Mouse (Mus musculus) kidney, postnatal 0 days (tissue): Measurements from ENCODE around the gene Ints13. TPM values are rescaled to one million over a fixed set of nuclear protein-coding genes. Genes with fewer than 3 reads are reported as not detected.

ENCODE experiments used
- ATAC-seq: fragments of 200-750 bp; cut with Nextera tagmentation; replicated peaks from 2 replicates; pipeline ENCODE4 v1.8.0; 2017; ENCODE audit warnings: low read depth, moderate number of reproducible peaks, moderate TSS enrichment, moderate library complexity; ENCODE audit not compliant: low FRiP score
- DNase-seq: peaks from one replicate; pipeline ENCODE4 v3.0.0-alpha.2; 2016; ENCODE audit warnings: low spot score
- H3K27ac ChIP-seq: fragments of 300-500 bp; sonication (generic); 2 replicates; pipeline ENCODE4 v1.5.1; 2014; ENCODE audit warnings: mild to moderate bottlenecking
- H3K27me3 ChIP-seq: fragments of 300-500 bp; sonication (generic); 2 replicates; pipeline ENCODE4 v1.6.1; 2014; ENCODE audit warnings: low read length, mixed read lengths; ENCODE audit not compliant: insufficient read depth
- H3K36me3 ChIP-seq: fragments of 300-500 bp; sonication (generic); 2 replicates; pipeline ENCODE4 v1.6.1; 2014; ENCODE audit warnings: low read length, mixed read lengths; ENCODE audit not compliant: insufficient read depth
- H3K4me1 ChIP-seq: fragments of 300-500 bp; sonication (generic); replicated peaks from 2 replicates; pipeline ENCODE4 v1.6.1; 2014; ENCODE audit warnings: antibody characterized with exemption, low read length, mixed read lengths; ENCODE audit not compliant: insufficient read depth
- H3K4me2 ChIP-seq: fragments of 300-500 bp; sonication (generic); 2 replicates; pipeline ENCODE4 v1.6.1; 2014; ENCODE audit warnings: mild to moderate bottlenecking, low read length, moderate library complexity, mixed read lengths
- H3K4me3 ChIP-seq: fragments of 300-500 bp; sonication (generic); replicated peaks from 2 replicates; pipeline ENCODE4 v1.5.1; 2014; ENCODE audit warnings: low read depth, low read length
- H3K9ac ChIP-seq: fragments of 300-500 bp; sonication (generic); 2 replicates; pipeline ENCODE4 v1.6.1; 2014; ENCODE audit warnings: low read depth, low read length
- H3K9me3 ChIP-seq: fragments of 300-500 bp; sonication (generic); replicated peaks from 2 replicates; pipeline ENCODE4 v1.6.1; 2016; ENCODE audit warnings: low read length, inconsistent platforms, mixed read lengths
- CTCF ChIP-seq: IDR thresholded peaks from 2 replicates; pipeline ENCODE4 v1.5.1; 2016; ENCODE audit warnings: antibody characterized with exemption, low read depth, mild to moderate bottlenecking, moderate library complexity
- WGBS: fragments of 180-500 bp; shearing (Covaris S2); extraction: QIAGEN DNeasy Blood & Tissue Kit; methylation state at CpG from one replicate; pipeline ENCODE4 v1.1.7; 2014; 5-methylcytosine and 5-hydroxymethylcytosine counted together
- polyA plus RNA-seq: library from polyadenylated mRNA; unstranded; fragments of >200 nt; fragmentation: Nextera tagmentation; extraction: Ambion mirVana; gene quantifications from 2 replicates; pipeline ENCODE4 v1.2.1, GENCODE M21; 2015

Ints13 gene
- polyA plus RNA-seq, 1 experiment from 2014 or later, result 49.4 TPM

GRCm38 (mm10) chr6:146535501-146535900 is 42.1 kb downstream of the Ints13 start:
- Histone ChIP-seq H3K27ac (no peak overlapping the region), H3K4me3 (no peak overlapping the region), H3K9ac (no peak overlapping the region), H3K4me2 (no peak overlapping the region), H3K9me3 (no peaks in the 10 kb centered on the region), H3K27me3 (no peaks in the 10 kb centered on the region), H3K36me3 (no peaks in the 10 kb centered on the region), H3K4me1 (no peaks in the 10 kb centered on the region)
- ATAC-seq (no peak), DNase-seq (no peak)
- no peak for TF ChIP-seq CTCF
- WGBS, result 93% methylated on average over 5 of the region's 5 CpGs

GRCm38 (mm10) chr6:146533146-146533545 is 44.5 kb downstream of the Ints13 start:
- ATAC-seq, result no peak
- WGBS, result 73% methylated on average over 4 of the region's 4 CpGs

GRCm38 (mm10) chr6:146530769-146531168 is 46.9 kb downstream of the Ints13 start:
- no peak overlapping the region for H3K4me3 ChIP-seq
- ATAC-seq (peak; percentile 84), DNase-seq (peak; percentile 93)
- H3K36me3 ChIP-seq, result no peaks in the 10 kb centered on the region
- H3K27me3 ChIP-seq, result no peaks in the 10 kb centered on the region
- H3K9ac ChIP-seq, result no peak overlapping the region
- no peak overlapping the region for H3K4me2 ChIP-seq
- peak overlapping the region; percentile 54; the same call in 1 of the 2 replicates for H3K27ac ChIP-seq
- no peaks in the 10 kb centered on the region for H3K4me1 ChIP-seq
- WGBS, result 16% methylated on average over 5 of the region's 5 CpGs
- TF ChIP-seq CTCF, result no peak
- H3K9me3 ChIP-seq, result no peaks in the 10 kb centered on the region

More at GRCm38 (mm10) chr6:146533146-146533545, 44.5 kb downstream of the Ints13 start:
- Histone ChIP-seq H3K4me3 (no peak overlapping the region), H3K27me3 (no peaks in the 10 kb centered on the region), H3K4me2 (no peak overlapping the region), H3K9me3 (no peaks in the 10 kb centered on the region), H3K9ac (no peak overlapping the region), H3K27ac (no peak overlapping the region), H3K36me3 (no peaks in the 10 kb centered on the region), H3K4me1 (no peaks in the 10 kb centered on the region)
- DNase-seq, result no peak
- no peak for TF ChIP-seq CTCF

- H3K27ac ChIP-seq, result no peak overlapping the region
Measured at GRCm38 (mm10) chr6:146530363-146530762, 47.3 kb downstream of the Ints13 start.

GRCm38 (mm10) chr6:146527537-146527936 is 50.1 kb downstream of the Ints13 start:
- Histone ChIP-seq H3K27me3 (no peaks in the 10 kb centered on the region), H3K27ac (no peak overlapping the region), H3K4me2 (no peak overlapping the region), H3K36me3 (no peaks in the 10 kb centered on the region), H3K4me1 (no peaks in the 10 kb centered on the region), H3K4me3 (no peak overlapping the region), H3K9me3 (no peaks in the 10 kb centered on the region), H3K9ac (no peak overlapping the region)
- peak; percentile 27 for DNase-seq
- ATAC-seq, result no peak
- 55% methylated on average over 2 of the region's 2 CpGs for WGBS
- no peak for TF ChIP-seq CTCF

More at GRCm38 (mm10) chr6:146530363-146530762, 47.3 kb downstream of the Ints13 start:
- Histone ChIP-seq H3K9ac (no peak overlapping the region), H3K4me1 (no peaks in the 10 kb centered on the region), H3K36me3 (no peaks in the 10 kb centered on the region), H3K9me3 (no peaks in the 10 kb centered on the region), H3K27me3 (no peaks in the 10 kb centered on the region), H3K4me3 (no peak overlapping the region), H3K4me2 (no peak overlapping the region)
- 29% methylated on average over 7 of the region's 7 CpGs for WGBS
- TF ChIP-seq CTCF, result no peak
- DNase-seq (no peak), ATAC-seq (peak; percentile 59; the same call in 1 of the 2 replicates)

GRCm38 (mm10) chr6:146525500-146525899 is 52.1 kb downstream of the Ints13 start:
- H3K27me3 ChIP-seq, result no peaks in the 10 kb centered on the region
- H3K4me2 ChIP-seq, result no peak overlapping the region
- DNase-seq (no peak), ATAC-seq (no peak)
- H3K36me3 ChIP-seq, result no peaks in the 10 kb centered on the region
- H3K4me3 ChIP-seq, result no peak overlapping the region
- no peaks in the 10 kb centered on the region for H3K4me1 ChIP-seq
- no peak overlapping the region for H3K9ac ChIP-seq
- 73% methylated on average over 2 of the region's 2 CpGs for WGBS
- no peaks in the 10 kb centered on the region for H3K9me3 ChIP-seq
- no peak for TF ChIP-seq CTCF
- H3K27ac ChIP-seq, result no peak overlapping the region
